Mouse (Mus musculus) embryo, embryonic 10.5 days (tissue): Measurements from ENCODE around the gene Far1.

Experiments
- DNase-seq: peaks from one replicate; pipeline ENCODE4 v3.0.0-alpha.2; 2015; ENCODE audit warnings: low spot score

Far1 gene

DNA sequence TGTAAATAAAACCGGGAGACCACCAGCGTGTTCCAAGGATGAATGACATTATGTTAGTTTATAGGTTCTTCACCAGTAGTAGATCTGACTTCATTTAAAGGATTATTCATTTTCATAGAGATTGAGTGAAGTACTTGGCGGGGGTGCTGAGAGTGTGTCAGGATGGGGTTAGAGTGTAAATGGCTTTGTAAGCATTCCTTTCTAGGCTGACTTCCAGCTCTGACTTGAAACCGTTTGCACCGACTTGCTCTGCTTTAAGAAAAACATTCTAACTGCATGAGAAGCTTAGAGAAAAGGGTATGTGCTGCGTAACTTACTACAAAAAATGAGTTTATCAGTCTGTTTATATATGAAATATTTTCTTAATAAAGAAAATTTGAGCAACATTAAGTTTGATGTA is 57.5 kb downstream of the Far1 start:
- no peak for DNase-seq

DNA sequence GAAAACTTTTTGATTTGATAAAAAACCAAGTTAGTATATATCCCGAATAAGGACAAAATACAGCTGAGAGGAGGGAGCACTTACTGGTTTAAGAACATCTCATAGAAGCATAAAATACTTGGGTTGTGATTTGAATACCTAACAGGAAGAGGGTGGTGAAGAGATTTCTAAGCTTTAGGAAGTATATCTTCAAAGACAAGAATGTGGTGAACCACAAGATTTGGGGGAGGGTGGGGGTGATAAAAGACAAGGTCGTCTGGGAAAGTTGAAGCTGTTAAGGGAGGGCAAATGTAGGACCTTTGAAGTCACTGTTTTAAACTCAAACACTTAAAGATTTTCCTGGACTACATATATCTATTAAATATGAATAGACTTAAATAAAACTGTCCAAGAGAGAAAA is 59.1 kb downstream of the Far1 start:
- no peak for DNase-seq

DNA sequence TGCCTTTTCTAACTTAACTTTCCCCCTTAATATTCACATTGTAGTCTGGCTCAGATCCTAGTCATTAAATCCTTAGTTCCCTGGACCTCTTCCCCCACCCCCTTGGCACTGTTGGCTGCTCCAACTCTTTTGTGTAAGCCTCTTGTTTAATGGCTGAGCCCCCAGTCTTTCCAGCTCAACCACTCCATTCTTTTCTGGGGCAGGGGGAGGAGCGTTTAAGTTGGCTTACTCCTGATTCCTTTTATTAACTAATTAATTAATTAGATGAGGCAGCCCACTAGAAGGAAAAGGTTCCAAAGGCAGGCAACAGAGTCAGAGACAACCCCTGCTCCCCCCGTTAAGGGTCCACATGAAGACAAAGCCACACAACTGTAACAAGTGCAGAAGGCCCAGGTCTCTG is 68.5 kb downstream of the Far1 start:
- no peak for DNase-seq

DNA sequence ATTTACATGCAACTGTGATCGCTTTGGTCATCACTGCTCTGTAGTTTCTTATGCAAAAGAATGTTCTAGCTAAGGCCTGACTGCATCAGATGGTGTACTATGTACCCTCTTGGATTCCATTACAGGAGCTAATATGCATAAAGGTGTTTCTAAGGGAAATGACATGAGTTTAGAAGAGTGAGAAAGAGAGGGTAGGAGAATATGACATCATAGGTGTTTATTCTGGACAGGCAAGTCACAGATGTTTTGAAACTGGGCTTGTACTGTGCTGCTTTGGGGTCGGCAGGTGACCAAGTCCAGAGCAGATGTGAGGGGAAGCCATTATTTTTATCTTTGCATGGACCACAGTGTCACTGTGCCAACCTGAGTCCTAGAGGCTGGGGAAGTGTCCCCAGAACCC is 75.6 kb downstream of the Far1 start:
- no peak for DNase-seq

DNA sequence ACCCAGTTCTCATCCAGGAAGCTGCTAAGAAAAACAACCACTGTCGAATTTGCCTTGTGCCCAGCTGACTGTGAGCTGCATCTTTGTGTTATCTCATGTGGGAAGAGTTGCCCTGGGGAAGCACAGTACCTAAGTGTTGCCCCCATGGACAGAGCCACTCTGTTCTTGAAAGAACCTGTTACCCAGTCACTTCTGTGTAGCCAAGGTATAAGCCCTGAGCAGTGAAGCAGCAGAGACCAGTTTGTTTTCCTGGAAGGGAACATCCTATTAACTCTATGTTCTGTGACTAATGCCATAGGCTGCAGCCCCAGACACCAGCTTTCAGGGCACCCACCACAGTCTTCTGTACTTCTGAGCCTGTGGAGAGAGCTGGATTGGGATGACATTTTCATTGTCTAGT is 76.7 kb downstream of the Far1 start:
- DNase-seq = no peak

DNA sequence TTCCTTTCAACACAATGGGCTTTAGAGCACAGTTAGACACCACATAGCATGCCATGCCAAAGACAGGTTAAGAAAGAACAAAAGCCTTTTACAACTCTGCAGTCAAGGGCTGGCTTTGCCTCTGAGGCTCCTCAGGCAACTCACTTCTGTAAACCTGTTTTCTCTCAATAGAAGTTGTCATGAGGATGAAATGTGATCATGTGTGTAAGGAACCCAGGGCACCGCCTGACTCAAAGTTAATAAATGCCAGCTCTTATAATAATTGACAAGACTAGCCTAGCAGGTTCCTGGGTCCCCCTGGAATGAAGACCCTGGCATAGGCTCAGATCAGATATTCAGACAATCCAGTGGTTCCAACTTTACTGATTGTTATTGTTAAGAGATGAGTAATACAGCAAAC is 77.5 kb downstream of the Far1 start:
- DNase-seq = no peak

DNA sequence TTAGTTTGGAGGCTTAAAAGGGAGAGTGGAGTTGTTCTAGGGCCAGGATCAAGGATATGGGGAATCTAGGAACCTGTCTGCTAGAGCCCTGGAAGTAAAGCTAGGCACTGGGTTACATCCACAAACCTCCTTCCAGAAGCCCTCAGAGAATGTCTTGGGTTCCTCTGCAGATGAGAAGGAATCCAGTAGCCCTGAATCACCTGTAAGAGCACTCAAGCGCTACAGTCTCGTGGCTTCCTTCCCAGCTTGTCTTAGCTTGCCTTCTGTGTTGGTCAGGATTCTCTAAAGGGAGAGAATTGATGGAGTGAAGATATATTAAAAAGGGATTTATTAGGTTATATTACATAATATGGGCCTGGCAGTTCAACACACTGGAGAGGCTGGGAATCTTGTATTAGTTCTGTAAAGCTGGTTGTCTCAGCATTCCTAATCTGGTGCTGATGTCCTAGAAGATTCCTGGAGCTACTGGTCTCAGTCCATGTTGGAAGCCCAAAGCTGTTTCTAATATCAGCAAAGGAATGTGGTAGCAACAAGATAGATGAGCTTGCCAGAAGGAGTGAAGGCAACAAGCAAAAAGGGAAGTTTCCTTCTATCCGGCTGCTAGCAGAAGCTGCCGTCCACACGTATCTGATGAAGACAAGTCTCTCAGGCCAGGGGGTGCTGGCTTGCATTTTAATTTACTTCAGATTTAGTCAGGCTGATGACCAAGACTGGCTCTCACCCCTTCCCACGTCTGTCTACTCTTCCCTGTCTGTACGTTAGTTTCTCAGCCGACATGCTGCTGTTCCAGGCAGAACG is 78.1 kb downstream of the Far1 start:
- no peak for DNase-seq

DNA sequence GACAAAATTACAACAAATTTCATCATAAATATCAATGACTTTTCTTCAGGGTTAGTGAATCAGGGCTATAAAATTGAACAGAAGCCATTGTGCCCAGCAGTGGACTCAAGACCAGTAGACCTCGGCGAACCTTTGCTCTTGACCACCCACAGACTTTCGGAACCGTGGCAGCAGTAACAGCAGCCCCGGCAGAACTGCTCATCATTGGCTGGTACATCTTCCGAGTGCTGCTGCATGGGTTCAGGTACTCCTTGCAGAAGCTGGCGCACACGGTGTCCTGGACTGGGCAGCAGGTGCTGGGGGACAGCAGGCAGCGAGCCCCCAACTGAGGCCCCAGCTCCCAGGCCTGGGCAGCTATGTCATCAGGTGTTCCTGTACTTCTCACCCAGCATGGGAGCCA is 79.1 kb downstream of the Far1 start:
- no peak for DNase-seq

DNA sequence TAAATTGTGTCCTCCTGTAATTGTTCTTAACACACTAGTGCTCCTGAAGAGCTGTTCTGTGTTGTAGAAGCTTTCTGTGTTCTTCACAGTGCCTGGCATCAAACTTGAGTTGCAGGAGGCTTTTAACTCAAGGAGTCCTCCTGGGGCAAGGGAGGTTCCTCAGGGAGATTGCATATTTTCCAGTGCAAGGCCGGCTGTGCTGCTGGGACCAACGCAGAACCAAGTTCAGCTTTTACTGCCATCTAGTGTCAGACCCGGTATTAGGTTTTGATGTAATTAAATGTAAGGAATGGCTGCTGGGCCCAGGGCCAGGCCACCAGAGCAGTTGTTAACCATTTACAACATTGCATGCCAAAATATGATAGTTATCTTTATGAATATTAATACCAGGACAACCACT is 80.7 kb downstream of the Far1 start:
- DNase-seq = peak; percentile 86

DNA sequence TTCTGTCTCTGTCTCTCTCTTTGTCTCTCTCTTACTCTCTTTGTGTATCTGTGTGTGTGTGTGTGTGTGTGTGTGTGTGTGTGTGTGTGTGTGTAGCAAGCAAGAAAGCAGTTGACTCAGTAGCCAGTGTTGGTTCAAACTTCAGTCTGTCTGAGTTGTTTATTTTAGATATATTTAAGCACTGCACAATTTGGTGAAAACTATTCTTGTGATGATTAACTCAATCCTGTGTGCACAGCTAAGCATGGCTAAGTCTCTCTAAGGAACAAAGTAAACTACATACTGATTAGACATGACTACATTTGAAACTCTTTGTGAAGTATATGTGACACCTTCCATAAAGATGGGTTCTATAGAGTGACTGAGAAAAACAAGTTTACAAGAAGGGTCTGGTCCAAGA is 83.6 kb downstream of the Far1 start:
- no peak for DNase-seq

DNA sequence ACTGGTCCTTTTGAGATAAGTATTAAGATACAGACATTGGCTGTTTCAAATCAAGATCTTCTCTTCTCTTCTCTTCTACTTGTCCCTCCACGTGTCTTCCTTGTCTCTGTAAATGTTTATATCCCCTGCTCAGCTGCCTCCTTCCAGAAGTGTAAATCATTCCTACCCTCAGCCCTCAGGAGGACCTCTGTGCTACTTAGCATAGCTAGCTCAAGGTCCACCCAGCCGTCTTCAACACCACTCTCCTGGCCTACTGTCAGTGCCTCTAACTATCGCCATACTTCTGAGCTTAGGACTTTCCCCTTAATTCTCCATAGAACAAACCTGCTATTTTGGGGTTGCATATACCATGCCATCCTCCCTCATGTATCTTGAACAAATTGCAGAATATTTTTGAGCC is 88.2 kb downstream of the Far1 start:
- DNase-seq = no peak

DNA sequence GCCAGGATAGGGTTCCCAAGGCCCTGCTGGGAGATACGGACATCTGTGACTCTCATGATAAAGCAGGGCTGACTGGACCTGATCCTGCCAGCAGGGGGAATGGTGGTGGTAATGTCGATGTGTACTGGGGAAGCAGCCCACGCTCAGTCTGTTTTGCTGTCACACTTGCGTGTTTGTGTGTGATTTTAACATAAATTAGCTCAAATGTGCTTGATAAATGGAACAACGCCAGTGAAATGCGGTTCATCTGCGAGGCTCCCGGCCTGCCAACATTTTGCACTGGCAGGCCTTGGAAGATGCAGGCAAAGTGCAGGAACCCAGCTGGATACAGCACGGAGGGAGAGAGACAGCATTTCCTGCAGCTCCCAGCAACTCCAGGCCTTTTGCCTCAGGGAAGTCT is 94.3 kb downstream of the Far1 start:
- peak; percentile 40 for DNase-seq

DNA sequence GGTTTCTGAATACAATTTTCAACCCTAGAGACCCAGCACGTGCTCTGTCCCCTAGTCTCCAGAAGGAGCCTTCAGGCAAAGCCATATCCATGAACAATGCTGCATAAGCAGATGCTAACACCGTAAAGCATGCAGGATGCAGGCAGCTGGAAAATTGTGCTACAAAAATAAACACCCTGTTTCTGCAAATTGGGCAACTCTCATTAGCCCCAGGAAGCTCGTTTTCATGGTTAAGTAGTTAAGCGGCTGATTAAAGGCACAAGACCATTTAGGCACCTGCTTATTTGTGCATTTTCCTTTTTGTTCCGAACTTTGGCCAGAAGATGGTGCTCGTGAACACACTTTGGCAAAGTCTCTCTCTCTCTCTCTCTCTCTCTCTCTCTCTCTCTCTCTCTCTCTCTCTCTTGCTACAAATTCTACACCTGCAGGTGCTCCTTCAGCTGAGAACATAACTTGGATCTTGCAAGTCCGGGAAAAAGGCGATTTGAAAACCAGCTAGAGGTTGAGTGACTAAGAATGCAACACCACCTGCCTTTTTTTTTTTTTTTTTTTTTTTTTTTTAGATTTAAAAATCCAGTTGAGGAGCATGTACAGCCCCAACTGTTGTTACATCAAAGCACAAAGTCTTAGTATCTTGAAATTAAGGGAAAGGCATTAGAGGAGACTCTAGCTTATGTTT is 95.5 kb downstream of the Far1 start:
- peak; percentile 85 for DNase-seq

DNA sequence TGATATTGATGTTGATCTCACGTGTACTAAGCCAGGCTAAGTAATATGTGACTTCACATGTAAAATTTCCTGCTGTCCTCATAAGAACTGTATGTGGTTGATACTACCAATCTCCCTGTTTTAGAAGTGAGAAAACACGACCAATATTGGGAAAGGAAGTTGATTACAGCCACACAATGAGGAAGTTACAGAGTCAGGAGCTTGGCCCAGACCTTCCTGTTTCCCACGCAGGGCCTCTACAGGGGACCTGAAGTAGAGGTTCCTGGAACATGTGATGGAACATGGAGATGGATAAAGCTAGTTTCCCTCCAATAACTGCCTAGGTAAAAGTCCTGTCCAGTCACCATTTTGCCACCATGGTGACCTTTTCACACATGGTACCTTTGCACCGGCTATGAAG is 99.0 kb downstream of the Far1 start:
- DNase-seq = no peak

DNA sequence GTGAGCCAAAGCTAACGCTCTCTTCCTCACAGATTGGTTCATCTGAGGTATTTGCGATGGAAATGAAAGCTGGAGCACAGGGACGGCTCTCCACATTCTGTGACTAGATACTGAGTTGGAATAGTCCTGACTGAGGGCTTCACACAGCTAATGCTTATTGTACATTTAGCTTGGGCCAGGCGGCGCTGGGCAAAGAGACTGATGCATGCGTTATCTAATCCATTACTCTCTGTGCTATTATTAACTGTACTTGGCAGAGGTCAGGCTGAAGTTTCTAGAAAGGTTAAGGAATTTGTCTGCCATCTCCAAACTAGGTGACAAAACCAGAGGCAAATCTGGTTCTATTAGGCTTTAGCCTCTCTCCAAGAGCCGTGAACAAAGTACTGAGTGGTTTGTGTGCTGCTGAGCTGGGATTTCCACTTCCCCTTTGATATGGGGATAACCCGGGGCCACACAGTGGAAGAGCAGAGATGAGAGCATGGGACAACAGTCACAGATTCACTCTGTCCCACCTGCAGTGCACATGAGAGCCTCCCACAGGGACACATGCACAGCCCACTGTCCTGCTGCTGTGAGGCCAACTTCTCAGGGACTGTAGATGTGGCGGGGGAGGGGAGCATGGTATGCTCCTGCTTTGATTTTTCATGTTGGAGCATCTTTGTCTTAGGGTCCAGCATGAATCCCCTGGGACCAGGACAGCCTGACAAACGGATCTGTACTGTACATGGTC is 100.7 kb downstream of the Far1 start:
- DNase-seq = no peak

DNA sequence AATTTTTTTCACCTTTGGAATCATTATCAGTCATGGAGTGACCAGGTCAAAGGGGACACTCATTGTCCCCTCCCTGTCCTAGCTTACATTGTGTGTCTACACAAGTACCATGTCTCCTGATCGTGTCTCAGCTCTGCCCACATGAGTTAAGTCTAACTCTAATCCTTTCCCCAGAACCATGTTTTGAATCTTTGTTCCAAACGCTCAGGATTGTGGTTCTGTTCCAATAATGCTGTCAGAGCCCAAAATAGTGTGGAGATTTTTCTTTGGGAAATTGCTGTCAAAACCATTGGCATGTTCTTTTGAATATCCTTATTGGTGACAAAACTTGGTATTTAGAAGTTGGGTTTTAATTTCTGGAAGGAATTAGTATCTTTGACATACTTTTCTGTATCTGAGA is 105.5 kb downstream of the Far1 start:
- no peak for DNase-seq

DNA sequence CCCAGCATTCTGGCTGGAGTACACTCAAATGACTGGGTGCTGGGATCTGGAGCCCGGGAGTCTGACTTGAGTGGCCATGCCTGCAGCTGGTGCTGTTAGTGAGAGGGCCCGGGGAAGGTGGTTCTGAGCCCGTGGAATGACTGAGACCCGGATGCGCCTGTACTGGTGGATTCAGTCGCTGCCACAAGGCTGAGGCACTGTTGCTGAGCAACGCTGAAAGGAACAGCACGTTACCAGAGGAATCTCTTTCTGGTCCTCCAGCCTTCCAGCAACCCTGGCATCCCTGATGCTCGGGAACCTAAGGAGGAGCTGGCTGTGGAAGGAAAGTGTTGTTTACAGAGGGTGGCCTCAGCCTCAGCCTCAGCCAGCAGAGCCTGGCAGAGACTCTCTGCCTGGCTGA is 106.1 kb downstream of the Far1 start:
- no peak for DNase-seq
